Mouse (Mus musculus) hindbrain, embryonic 13.5 days (tissue): ENCODE measurements around the gene Iqgap3. TPM values are rescaled to one million over a fixed set of nuclear protein-coding genes. Genes with fewer than 3 reads are reported as not detected.

ENCODE experiments used
- ATAC-seq: fragments of 200-750 bp; cut with Nextera tagmentation; 2 replicates; pipeline ENCODE4 v1.8.0; 2017; ENCODE audit warnings: moderate TSS enrichment; ENCODE audit not compliant: low FRiP score
- H3K27ac ChIP-seq: fragments of 300-500 bp; sonication (generic); 2 replicates; pipeline ENCODE4 v1.5.1; 2015; ENCODE audit warnings: inconsistent platforms, mild to moderate bottlenecking, moderate library complexity
- H3K27me3 ChIP-seq: fragments of 300-500 bp; sonication (generic); 2 replicates; pipeline ENCODE4 v1.6.1; 2015; ENCODE audit warnings: mild to moderate bottlenecking, inconsistent platforms
- H3K36me3 ChIP-seq: fragments of 300-500 bp; sonication (generic); 2 replicates; pipeline ENCODE4 v1.6.1; 2015; ENCODE audit warnings: mild to moderate bottlenecking, inconsistent platforms
- H3K4me1 ChIP-seq: fragments of 300-500 bp; sonication (generic); replicated peaks from 2 replicates; pipeline ENCODE4 v1.6.1; 2015; ENCODE audit warnings: inconsistent platforms
- H3K4me2 ChIP-seq: fragments of 300-500 bp; sonication (generic); 2 replicates; pipeline ENCODE4 v1.6.1; 2015; ENCODE audit warnings: inconsistent platforms, mild to moderate bottlenecking, moderate library complexity
- H3K4me3 ChIP-seq: fragments of 300-500 bp; sonication (generic); 2 replicates; pipeline ENCODE4 v1.5.1; 2015; ENCODE audit warnings: mild to moderate bottlenecking, inconsistent platforms
- H3K9ac ChIP-seq: fragments of 300-500 bp; sonication (generic); 2 replicates; pipeline ENCODE4 v1.6.1; 2015; ENCODE audit warnings: mild to moderate bottlenecking, inconsistent platforms
- H3K9me3 ChIP-seq: fragments of 300-500 bp; sonication (generic); 2 replicates; pipeline ENCODE4 v1.6.1; 2016; ENCODE audit warnings: inconsistent platforms
- WGBS: fragments of 180-500 bp; shearing (Covaris S2); methylation state at CpG from one replicate; pipeline ENCODE4 v1.1.7; 2015; 5-methylcytosine and 5-hydroxymethylcytosine counted together
- polyA plus RNA-seq: library from polyadenylated mRNA; unstranded; fragments of >200 nt; fragmentation: Nextera tagmentation; extraction: Ambion mirVana; gene quantifications from 2 replicates; pipeline ENCODE4 v1.2.1, GENCODE M21; 2015

Iqgap3 gene
- polyA plus RNA-seq, 1 experiment from 2014 or later, result 3.2 TPM

- ATAC-seq, result peak; percentile 90
- H3K4me1 ChIP-seq, result peaks cover 68% of the 10 kb centered on the region
- peak within 1 kb of the TSS; percentile 94 for H3K9ac ChIP-seq
- under 1% methylated on average over 38 of the region's 52 CpGs for WGBS
- no peaks in the 10 kb centered on the region for H3K36me3 ChIP-seq
- peak within 1 kb of the TSS; percentile 97 for H3K4me2 ChIP-seq
- H3K4me3 ChIP-seq, result peak within 1 kb of the TSS; percentile 92
- H3K9me3 ChIP-seq, result no peaks in the 10 kb centered on the region
- H3K27me3 ChIP-seq, result peaks cover 20% of the 10 kb centered on the region
- H3K27ac ChIP-seq, result peak within 1 kb of the TSS; percentile 99
These were observed 60.2 kb downstream of the Iqgap3 start, which contains the start of gene Mef2d for GRCm38 (mm10) chr3:88141787-88142523. Gene Mef2d (plus strand): TSS chr3:88142372.

GRCm38 (mm10) chr3:88142546-88142915, 60.8 kb downstream of the Iqgap3 start:
- peak overlapping the region; percentile 99 for H3K27ac ChIP-seq
- H3K27me3 ChIP-seq, result peaks cover 20% of the 10 kb centered on the region
- ATAC-seq, result peak; percentile 55
- H3K4me1 ChIP-seq, result peaks cover 68% of the 10 kb centered on the region
- H3K4me3 ChIP-seq, result peak overlapping the region; percentile 92
- WGBS, result 0% methylated on average over 55 of the region's 57 CpGs
- peak overlapping the region; percentile 94 for H3K9ac ChIP-seq
- H3K4me2 ChIP-seq, result peak overlapping the region; percentile 97
- no peaks in the 10 kb centered on the region for H3K9me3 ChIP-seq
- no peaks in the 10 kb centered on the region for H3K36me3 ChIP-seq

GRCm38 (mm10) chr3:88142916-88143771, 61.4 kb downstream of the Iqgap3 start:
- Histone ChIP-seq H3K4me3 (peak overlapping the region; percentile 92), H3K27me3 (peaks cover 20% of the 10 kb centered on the region), H3K27ac (peak overlapping the region; percentile 99), H3K4me2 (peak overlapping the region; percentile 97), H3K9ac (peak overlapping the region; percentile 94), H3K4me1 (peaks cover 72% of the 10 kb centered on the region), H3K36me3 (no peaks in the 10 kb centered on the region), H3K9me3 (no peaks in the 10 kb centered on the region)
- 1% methylated on average over 33 of the region's 33 CpGs for WGBS
- ATAC-seq, result peak; percentile 8; the same call in 1 of the 2 replicates

- no peak for ATAC-seq
These were observed 62.3 kb downstream of the Iqgap3 start for GRCm38 (mm10) chr3:88143961-88144486.

GRCm38 (mm10) chr3:88144648-88145410, 63.1 kb downstream of the Iqgap3 start:
- H3K4me1 ChIP-seq, result peaks cover 79% of the 10 kb centered on the region
- 70% methylated on average over 6 of the region's 6 CpGs for WGBS
- peak overlapping the region; percentile 92 for H3K4me3 ChIP-seq
- H3K9me3 ChIP-seq, result no peaks in the 10 kb centered on the region
- peak overlapping the region; percentile 94 for H3K9ac ChIP-seq
- H3K27me3 ChIP-seq, result peaks cover 15% of the 10 kb centered on the region
- H3K27ac ChIP-seq, result peak overlapping the region; percentile 36; the same call in 1 of the 2 replicates
- H3K4me2 ChIP-seq, result peak overlapping the region; percentile 97
- H3K36me3 ChIP-seq, result no peaks in the 10 kb centered on the region
- no peak for ATAC-seq

More at GRCm38 (mm10) chr3:88143961-88144486, 62.3 kb downstream of the Iqgap3 start:
- Histone ChIP-seq H3K9me3 (no peaks in the 10 kb centered on the region), H3K27ac (peak overlapping the region; percentile 99), H3K27me3 (peaks cover 20% of the 10 kb centered on the region), H3K9ac (peak overlapping the region; percentile 94), H3K36me3 (no peaks in the 10 kb centered on the region), H3K4me2 (peak overlapping the region; percentile 97), H3K4me3 (peak overlapping the region; percentile 92), H3K4me1 (peaks cover 76% of the 10 kb centered on the region)
- 30% methylated on average over 5 of the region's 5 CpGs for WGBS

- H3K4me1 ChIP-seq, result peaks cover 85% of the 10 kb centered on the region
- H3K9me3 ChIP-seq, result no peaks in the 10 kb centered on the region
- 31% methylated on average over 4 of the region's 4 CpGs for WGBS
- H3K27ac ChIP-seq, result peak overlapping the region; percentile 36; the same call in 1 of the 2 replicates
- H3K27me3 ChIP-seq, result peaks cover 9% of the 10 kb centered on the region
- peak overlapping the region; percentile 94 for H3K9ac ChIP-seq
- peak overlapping the region; percentile 92 for H3K4me3 ChIP-seq
- ATAC-seq, result no peak
- no peaks in the 10 kb centered on the region for H3K36me3 ChIP-seq
- peak overlapping the region; percentile 97 for H3K4me2 ChIP-seq
These were observed 63.6 kb downstream of the Iqgap3 start for GRCm38 (mm10) chr3:88145411-88145782.

- no peaks in the 10 kb centered on the region for H3K9me3 ChIP-seq
- peaks cover 86% of the 10 kb centered on the region for H3K4me1 ChIP-seq
- 78% methylated on average over 5 of the region's 5 CpGs for WGBS
- peak overlapping the region; percentile 94 for H3K9ac ChIP-seq
- no peak overlapping the region for H3K27ac ChIP-seq
- no peak for ATAC-seq
- peaks cover 3% of the 10 kb centered on the region for H3K27me3 ChIP-seq
- H3K4me2 ChIP-seq, result peak overlapping the region; percentile 97
- H3K4me3 ChIP-seq, result no peak overlapping the region
- no peaks in the 10 kb centered on the region for H3K36me3 ChIP-seq
These were observed 64.2 kb downstream of the Iqgap3 start for GRCm38 (mm10) chr3:88145952-88146351.

GRCm38 (mm10) chr3:88146376-88147112, 64.8 kb downstream of the Iqgap3 start:
- no peak overlapping the region for H3K27ac ChIP-seq

GRCm38 (mm10) chr3:88147444-88147843, 65.7 kb downstream of the Iqgap3 start:
- WGBS, result 79% methylated on average over 2 of the region's 2 CpGs
- ATAC-seq, result no peak
- H3K9ac ChIP-seq, result no peak overlapping the region
- H3K4me1 ChIP-seq, result peaks cover 95% of the 10 kb centered on the region
- no peak overlapping the region for H3K27ac ChIP-seq
- H3K9me3 ChIP-seq, result no peaks in the 10 kb centered on the region
- H3K4me2 ChIP-seq, result no peak overlapping the region; the same call in 1 of the 2 replicates
- no peaks in the 10 kb centered on the region for H3K27me3 ChIP-seq
- H3K4me3 ChIP-seq, result no peak overlapping the region
- H3K36me3 ChIP-seq, result no peaks in the 10 kb centered on the region

More at GRCm38 (mm10) chr3:88146376-88147112, 64.8 kb downstream of the Iqgap3 start:
- no peak overlapping the region for H3K4me3 ChIP-seq
- H3K27me3 ChIP-seq, result no peaks in the 10 kb centered on the region
- H3K36me3 ChIP-seq, result no peaks in the 10 kb centered on the region
- 47% methylated on average over 5 of the region's 5 CpGs for WGBS
- no peaks in the 10 kb centered on the region for H3K9me3 ChIP-seq
- peak overlapping the region; percentile 97 for H3K4me2 ChIP-seq
- H3K4me1 ChIP-seq, result peaks cover 87% of the 10 kb centered on the region
- peak overlapping the region; percentile 94 for H3K9ac ChIP-seq
- no peak for ATAC-seq

- Histone ChIP-seq H3K4me3 (no peak overlapping the region), H3K9ac (no peak overlapping the region), H3K36me3 (no peaks in the 10 kb centered on the region), H3K27me3 (no peaks in the 10 kb centered on the region), H3K4me2 (no peak overlapping the region), H3K9me3 (no peaks in the 10 kb centered on the region), H3K27ac (no peak overlapping the region), H3K4me1 (peaks cover 99% of the 10 kb centered on the region)
- ATAC-seq, result no peak
- 83% methylated on average over 1 of the region's 1 CpGs for WGBS
These were observed 66.1 kb downstream of the Iqgap3 start for GRCm38 (mm10) chr3:88147866-88148265.

GRCm38 (mm10) chr3:88148354-88148753, 66.6 kb downstream of the Iqgap3 start:
- Histone ChIP-seq H3K9ac (0 out of 2 replicates have a peak overlapping the region, but pooled peaks have one; percentile 68), H3K4me3 (no peak overlapping the region), H3K36me3 (no peaks in the 10 kb centered on the region), H3K9me3 (no peaks in the 10 kb centered on the region), H3K4me2 (no peak overlapping the region), H3K27me3 (no peaks in the 10 kb centered on the region), H3K27ac (no peak overlapping the region; the same call in 1 of the 2 replicates), H3K4me1 (peaks cover 100% of the 10 kb centered on the region)
- WGBS, result 87% methylated on average over 5 of the region's 5 CpGs
- no peak for ATAC-seq
